In genomic region chr2:163531917-163532316, GRCm38 (mm10) we compare ENCODE assay signal across 9 mouse cellular contexts. TPM values are rescaled to one million over a fixed set of nuclear protein-coding genes. Genes with fewer than 3 reads are reported as not detected.
DNase-seq lines count a peak whose midpoint lies in the region; ATAC-seq and TF ChIP-seq lines count a peak whose summit lies in the region.
"Had no signal": no experiment of that assay in that cellular context is flagged by ENCODE, and none has a peak within 500 bp of the region (broad histone marks: within the 10 kb centered on the region; RNA-seq: fewer than 3 reads in every experiment).

No protein-coding gene starts in this region.

- no peaks in the 10 kb centered on the region for H3K36me3 ChIP-seq in E14TG2a.4 (ENCODE audit: insufficient read depth, low read length)
- H3K36me3 ChIP-seq: limb, embryonic 15.5 days had no signal

- H3K9me3 ChIP-seq in E14TG2a.4 (ENCODE audit: low read length): no peaks in the 10 kb centered on the region
- H3K9me3 ChIP-seq: limb, embryonic 15.5 days had no signal

- H3K4me3 ChIP-seq in E14TG2a.4 (replicated peaks; ENCODE audit: low read length): no peak overlapping the region
- no peak overlapping the region for H3K4me3 ChIP-seq in layer of hippocampus, adult 2 months
- H3K4me3 ChIP-seq: limb, embryonic 15.5 days had no signal

- peak; percentile 80 for TF ChIP-seq CTCF in E14TG2a.4 (conservative IDR thresholded peaks at IDR 0.05; ENCODE audit: low read length)
- TF ChIP-seq CTCF in layer of hippocampus, adult 2 months (conservative IDR thresholded peaks at IDR 0.05): peak; percentile 98

- peak; percentile 84 to 88 for DNase-seq in adrenal gland, adult 18-20 months (ENCODE audit: low spot score in 2 of 2)
- DNase-seq in embryo, embryonic 10 days (ENCODE audit: low spot score): peak; percentile 85
- peak; percentile 50 to 66 for DNase-seq in heart, adult 9 months (ENCODE audit: low spot score in 2 of 2)
- DNase-seq in layer of hippocampus, adult 2 months (ENCODE audit: low spot score in 2 of 2): peak; percentile 66 to 81
- peak; percentile 76 for DNase-seq in lung, postnatal 25 days (ENCODE audit: low spot score)
- peak; percentile 52 for DNase-seq in skeletal muscle tissue, adult 2 months (ENCODE audit: low read depth, low spot score)

- no peak overlapping the region for H3K27ac ChIP-seq in layer of hippocampus, adult 2 months
- H3K27ac ChIP-seq: limb, embryonic 15.5 days had no signal

- H3K27me3 ChIP-seq in E14TG2a.4 (ENCODE audit: insufficient read depth, low read length): peaks cover 24% of the 10 kb centered on the region

- peaks cover 12% of the 10 kb centered on the region for H3K4me1 ChIP-seq in E14TG2a.4 (replicated peaks; ENCODE audit: low read depth, low read length)

- no peak for ATAC-seq in activated CD4-positive, CD25-positive, alpha-beta regulatory T cell, adult 4 months

RNA-seq across cellular contexts. Expression of gene Hnf4a, which starts 25.3 kb away (rescaled TPM):
- total RNA-seq in adrenal gland, adult 18-20 months (2021): under 1 TPM in 1 of 2 experiments, not detected in 1; 0.73 TPM
- total RNA-seq in layer of hippocampus, adult 2 months (2021): not detected
- polyA plus RNA-seq in activated CD4-positive, CD25-positive, alpha-beta regulatory T cell, adult 4 months (2017; shearing (Covaris generic)): not detected

RNA-seq across cellular contexts. Expression of gene R3hdml, which starts 39.8 kb away (rescaled TPM):
- not detected for total RNA-seq in adrenal gland, adult 18-20 months (2021)
- not detected for total RNA-seq in layer of hippocampus, adult 2 months (2021)
- not detected for polyA plus RNA-seq in activated CD4-positive, CD25-positive, alpha-beta regulatory T cell, adult 4 months (2017; shearing (Covaris generic))

RNA-seq across cellular contexts. Expression of gene Fitm2, which starts 59.5 kb away (rescaled TPM):
- total RNA-seq in adrenal gland, adult 18-20 months (2021): 100 to 1,000 TPM; 108 to 114 TPM
- total RNA-seq in layer of hippocampus, adult 2 months (2021): 10 to 100 TPM; 19.0 to 20.0 TPM
- 1 to 10 TPM; 2.0 to 2.4 TPM for polyA plus RNA-seq in activated CD4-positive, CD25-positive, alpha-beta regulatory T cell, adult 4 months (2017; shearing (Covaris generic))

Comparison
In these comparisons a context has a peak if more than half of its experiments do, and no peak if none do; other contexts are left out.
1. RNA of gene Fitm2, which starts 59.5 kb away (total RNA-seq): 108 to 114 TPM in adrenal gland, adult 18-20 months; 19.0 to 20.0 TPM in layer of hippocampus, adult 2 months; every median in the first group is over 4 times any median in the second.
2. Peak in every context shown above with its lines, with median percentiles within 50 percentile points of each other: DNase-seq.